Mouse (Mus musculus): ENCODE results near the gene Klf13.

Gene Klf13

DNA sequence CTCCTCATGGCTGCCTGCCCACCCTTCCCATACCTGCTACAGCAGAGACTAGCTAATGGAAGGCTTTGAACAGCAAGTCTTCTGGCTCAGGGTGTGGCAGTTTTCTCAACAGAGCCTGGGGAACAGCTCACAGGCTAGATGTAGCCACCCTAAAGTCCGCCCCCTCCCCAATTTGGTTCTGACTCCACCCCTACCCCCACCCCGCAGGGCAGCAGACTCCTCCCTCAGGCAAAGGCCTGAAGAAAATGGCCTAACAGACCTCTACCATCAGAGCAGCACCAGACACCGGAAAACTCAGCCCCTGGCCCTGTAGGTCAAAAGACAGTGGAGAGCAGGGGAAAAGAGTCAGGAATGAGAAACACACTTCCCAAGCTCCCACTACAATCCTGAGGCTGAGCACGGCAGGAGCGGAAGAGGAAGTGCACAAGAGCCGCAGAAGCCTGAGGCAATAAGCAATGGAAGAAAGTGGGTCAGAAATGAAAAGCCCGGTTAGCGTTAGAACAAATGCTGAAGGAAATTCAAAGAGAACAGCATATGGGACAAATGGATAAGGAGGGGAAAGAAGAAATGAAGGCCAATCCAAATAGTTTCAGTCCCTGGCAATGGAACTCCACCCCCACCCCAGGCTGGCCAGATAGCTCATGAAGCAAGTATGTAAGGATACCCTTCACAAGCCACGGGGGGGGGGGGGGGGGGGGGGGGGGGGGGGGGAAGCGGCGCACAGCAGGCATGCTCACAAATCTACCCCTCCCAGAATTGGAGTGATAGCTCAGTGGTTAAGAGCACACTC is 30.0 kb downstream of the Klf13 start:
- no peak for DNase-seq (ENCODE audit: low spot score)

DNA sequence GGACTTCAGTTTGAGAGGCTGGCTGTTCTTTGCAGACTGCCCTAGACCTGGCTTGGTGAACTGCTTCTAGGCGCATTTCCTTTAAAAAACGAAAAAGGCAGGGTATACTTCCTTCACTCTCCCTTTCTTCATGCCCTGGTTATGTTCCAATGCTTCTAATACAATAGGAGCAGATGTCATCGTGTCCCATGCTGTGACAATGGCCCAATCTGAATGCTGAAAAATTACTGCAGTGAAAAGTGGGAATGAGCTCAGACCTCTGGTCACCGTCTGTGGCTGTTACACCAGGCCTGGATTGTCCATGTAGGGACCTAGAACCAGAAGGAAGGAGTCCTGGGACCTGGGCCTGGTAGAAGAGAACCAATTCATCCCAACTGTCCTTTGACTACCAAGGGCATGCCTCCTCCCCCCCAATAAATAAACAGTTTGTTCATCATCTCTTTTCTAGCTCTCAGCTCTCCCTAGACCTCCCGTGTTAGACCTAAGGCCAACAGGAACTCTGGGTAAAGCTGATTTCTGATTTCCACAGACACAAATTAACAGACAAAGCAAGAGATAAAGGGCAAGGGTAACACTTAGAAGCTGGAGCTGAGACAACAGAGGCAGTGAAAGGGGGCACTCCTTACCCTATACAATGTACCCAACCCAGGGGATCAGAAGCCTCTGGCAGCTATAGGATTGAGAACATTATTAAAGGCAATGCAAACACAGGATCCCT is 30.8 kb downstream of the Klf13 start:
- DNase-seq (ENCODE audit: low spot score) = no peak

DNA sequence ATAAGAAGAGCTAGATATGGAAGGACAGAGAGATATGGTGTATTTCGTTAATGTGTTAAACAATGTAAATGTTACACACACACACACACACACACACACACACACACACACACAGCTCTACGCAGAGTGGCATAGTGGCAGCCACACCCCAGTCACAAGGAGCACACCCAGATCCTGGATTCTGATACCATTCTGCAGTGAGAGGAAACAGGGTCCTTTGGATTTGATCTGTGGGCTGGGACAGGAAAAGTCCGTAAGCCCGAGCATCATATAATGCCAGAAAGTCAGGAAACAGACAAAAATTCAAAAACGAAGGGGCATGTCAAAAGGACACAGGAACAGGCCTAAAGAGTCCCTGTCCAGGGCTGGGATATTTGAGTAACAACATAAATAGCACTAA is 33.1 kb downstream of the Klf13 start:
- DNase-seq (ENCODE audit: low spot score) = no peak

GRCm38 (mm10) chr7:63905190-63905589 is 33.5 kb downstream of the Klf13 start:
- no peak for DNase-seq (ENCODE audit: low spot score)

- no peak for DNase-seq (ENCODE audit: low spot score)
These were observed 34.9 kb downstream of the Klf13 start for GRCm38 (mm10) chr7:63903635-63904380.

DNA sequence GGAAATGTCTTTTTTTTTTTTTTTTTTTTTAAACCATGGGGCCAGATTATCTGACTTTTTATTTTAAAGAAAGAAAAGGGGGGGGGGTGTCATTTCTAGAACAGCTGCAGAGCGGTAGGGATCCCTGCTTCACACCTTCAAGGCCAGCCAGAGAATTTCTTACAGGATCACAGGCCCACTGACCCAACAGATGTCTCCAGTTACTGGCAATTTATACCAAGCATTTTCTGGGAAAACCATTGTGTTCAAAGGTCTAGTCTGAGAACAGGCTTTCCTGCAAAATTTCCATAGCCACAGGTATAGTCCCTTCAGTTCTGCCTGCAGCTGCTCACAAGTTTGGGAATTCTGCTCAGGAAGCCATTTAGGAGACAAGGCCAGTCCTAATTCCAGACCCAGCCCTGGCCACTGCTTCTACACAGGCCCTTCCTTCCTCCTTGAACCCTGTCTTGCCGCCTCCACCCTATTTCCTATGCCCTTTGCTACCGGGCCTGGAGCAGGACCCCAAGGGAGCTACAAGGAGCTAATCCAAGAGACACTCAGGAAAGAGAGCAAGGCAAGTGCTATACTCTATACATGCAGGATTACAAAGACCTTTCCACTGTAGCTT is 36.0 kb downstream of the Klf13 start:
- no peak for DNase-seq (ENCODE audit: low spot score)

DNA sequence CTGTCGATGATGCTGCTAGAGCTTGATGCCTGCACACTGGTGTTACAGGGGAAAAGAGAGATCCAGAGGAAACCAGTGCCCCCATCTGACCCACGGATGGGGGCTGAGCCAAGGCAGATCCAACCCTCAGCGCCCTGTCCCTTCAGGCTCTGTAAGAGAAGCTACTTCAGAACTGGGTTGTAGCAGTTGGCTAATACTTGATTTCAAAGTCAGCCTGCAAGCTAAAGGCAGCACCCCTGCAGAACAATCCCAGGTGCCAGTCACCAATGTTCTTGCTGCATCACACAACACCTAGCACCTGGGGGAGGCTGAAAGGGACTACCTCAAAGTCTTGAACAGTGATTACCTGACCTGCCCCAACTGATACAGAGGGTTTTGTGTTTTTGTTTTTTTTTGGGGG is 36.8 kb downstream of the Klf13 start:
- DNase-seq (ENCODE audit: low spot score) = no peak

DNA sequence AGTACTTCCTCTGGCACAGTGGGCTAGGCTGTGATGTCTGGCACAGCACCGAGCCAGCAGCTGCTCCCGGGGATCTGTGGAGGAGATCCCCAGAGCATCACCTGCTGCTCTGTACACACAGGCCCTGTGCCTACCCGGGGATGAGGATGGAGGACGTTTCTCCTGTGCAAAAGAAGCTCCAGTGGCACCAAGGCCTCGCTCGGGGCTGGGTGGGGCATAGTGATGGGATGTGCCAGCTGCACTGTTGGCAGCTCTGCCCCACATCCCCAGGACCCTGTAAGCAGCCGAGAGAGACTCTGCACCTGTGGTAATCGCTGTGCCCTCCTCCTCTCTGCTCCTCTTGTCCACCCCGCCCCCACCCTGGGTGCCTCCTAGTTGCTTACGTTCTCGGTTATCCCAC is 37.4 kb downstream of the Klf13 start:
- no peak for DNase-seq (ENCODE audit: low spot score)

- no peak for DNase-seq (ENCODE audit: low spot score)
These were observed 38.3 kb downstream of the Klf13 start for GRCm38 (mm10) chr7:63900411-63900810.

GRCm38 (mm10) chr7:63899925-63900324 is 38.8 kb downstream of the Klf13 start:
- no peak for DNase-seq (ENCODE audit: low spot score)

DNA sequence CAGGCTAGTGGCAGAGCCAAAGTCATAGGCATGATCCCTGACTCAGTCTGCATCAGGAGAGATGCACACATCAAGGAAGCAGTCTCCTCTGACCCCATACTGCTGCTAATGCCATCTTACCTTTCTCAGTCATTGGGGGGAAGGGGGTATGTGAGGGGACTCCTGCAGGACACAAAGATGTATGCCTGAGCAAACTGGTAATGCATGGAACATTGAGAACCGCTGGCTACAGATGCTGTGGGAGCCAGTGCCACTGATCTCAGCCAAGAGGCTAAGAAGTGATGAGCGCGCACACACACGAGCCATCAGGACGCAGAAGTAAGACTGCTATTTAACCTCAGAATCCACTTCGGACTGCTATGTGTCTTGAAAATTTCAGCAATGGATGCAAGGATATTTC is 40.5 kb downstream of the Klf13 start:
- no peak for DNase-seq (ENCODE audit: low spot score)

DNA sequence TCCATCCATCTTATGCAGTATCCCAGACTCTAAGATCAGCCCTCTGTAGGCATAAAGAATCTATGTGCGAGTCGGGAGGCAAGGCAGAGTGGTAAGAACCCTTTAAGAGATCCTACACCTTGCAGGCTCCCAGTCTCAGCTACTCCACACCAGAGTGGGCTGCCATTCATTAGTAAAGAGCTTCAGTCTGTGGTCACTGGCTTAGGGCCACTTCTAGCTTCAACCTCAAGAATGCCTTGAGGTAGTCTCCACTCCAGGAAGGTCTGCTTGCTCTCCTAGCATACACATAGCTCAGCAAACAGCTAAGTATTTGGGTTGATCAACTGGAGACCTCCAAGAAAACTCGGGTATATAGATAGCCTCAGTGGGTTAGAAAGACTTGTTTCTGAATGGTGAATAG is 41.1 kb downstream of the Klf13 start:
- DNase-seq (ENCODE audit: low spot score) = no peak

DNA sequence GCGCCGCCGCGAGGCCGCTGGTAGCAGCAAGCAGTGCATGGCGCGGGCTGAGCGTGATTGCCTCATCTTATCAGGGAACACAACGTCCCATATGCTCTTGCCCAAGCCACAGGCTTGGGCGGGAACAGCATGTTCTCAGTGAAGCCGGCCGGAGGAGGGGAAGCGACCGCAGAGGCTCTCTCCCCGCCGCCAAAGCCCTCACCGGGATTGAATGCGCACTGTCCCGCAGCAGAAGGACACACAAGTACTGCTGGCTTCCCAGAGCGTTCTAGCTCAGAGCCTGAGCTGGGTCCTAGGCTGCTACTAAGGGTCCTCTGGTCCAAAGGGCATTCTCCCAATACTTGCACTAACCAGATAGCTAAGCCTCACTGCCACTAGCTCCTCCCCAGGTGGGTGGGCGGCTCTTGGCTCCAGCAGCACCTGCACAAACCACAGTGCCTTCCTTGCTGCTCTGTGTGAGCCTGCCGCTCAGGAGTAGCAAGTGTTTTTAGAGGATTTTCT is 41.7 kb downstream of the Klf13 start:
- DNase-seq (ENCODE audit: low spot score) = peak; percentile 90

GRCm38 (mm10) chr7:63896276-63896967 is 42.3 kb downstream of the Klf13 start:
- no peak for DNase-seq (ENCODE audit: low spot score)

GRCm38 (mm10) chr7:63895223-63895622 is 43.5 kb downstream of the Klf13 start:
- DNase-seq (ENCODE audit: low spot score) = no peak

GRCm38 (mm10) chr7:63894662-63895061 is 44.1 kb downstream of the Klf13 start:
- no peak for DNase-seq (ENCODE audit: low spot score)

DNA sequence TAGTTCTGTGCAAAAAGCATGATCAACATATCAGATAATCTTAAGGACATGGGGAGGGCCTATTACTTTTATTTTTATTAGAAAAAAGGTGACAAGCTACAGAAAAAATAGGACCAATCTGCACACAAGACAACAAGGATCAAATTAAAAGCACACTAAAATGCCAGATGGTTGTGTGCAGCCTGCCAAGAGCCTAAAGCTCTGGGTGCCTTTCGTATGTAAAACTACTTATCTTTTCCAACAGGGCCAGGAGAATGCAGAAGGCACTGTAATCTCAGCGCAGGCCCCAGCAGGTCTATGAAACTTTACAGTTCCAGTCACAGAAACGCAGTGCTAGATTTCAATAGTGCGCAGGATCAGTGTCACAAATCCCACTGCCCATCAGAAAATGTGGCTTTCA is 45.0 kb downstream of the Klf13 start:
- DNase-seq (ENCODE audit: low spot score) = no peak

GRCm38 (mm10) chr7:63893201-63893600 is 45.5 kb downstream of the Klf13 start:
- DNase-seq (ENCODE audit: low spot score) = no peak

DNA sequence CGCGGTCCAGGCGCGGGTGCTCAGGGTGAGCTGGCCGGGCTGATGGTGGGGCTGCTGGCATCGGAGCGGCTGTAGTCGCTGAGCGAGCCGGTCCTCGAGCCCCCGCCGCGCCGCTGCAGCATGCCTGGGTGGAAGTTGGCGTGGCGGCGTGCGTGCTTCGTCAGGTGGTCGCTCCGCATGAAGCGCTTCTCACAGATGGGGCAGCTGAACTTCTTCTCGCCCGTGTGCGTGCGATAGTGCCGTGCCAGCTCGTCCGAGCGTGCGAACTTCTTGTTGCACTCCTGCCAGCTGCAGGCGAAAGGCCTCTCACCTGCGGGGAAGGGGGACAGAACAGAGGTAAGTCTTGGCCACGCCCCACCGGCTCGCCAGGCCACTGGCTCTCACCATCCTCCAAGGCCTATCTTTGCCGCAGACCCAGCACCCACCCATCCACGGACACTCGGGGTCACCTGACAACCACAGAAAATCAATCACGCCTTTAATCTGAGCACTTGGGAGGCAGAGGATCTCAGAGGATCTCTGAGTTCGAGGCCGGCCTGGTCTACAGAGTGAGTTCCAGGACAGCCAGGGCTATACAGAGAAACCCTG is 47.1 kb downstream of the Klf13 start:
- no peak for DNase-seq (ENCODE audit: low spot score)

- DNase-seq (ENCODE audit: low spot score) = no peak
These were observed 49.4 kb downstream of the Klf13 start for GRCm38 (mm10) chr7:63889116-63889975.
